Mouse (Mus musculus) limb, embryonic 14.5 days (tissue): Measurements from ENCODE around the gene Abhd17c. TPM values are rescaled to one million over a fixed set of nuclear protein-coding genes. Genes with fewer than 3 reads are reported as not detected.

Experiments
- ATAC-seq: fragments of 200-750 bp; cut with Nextera tagmentation; 2 replicates; pipeline ENCODE4 v1.8.0; 2017; ENCODE audit warnings: low read depth, moderate number of reproducible peaks, moderate TSS enrichment; ENCODE audit not compliant: low FRiP score
- DNase-seq: peaks from one replicate; pipeline ENCODE4 v3.0.0-alpha.2; 2015; ENCODE audit warnings: low spot score
- H3K27ac ChIP-seq: fragments of 300-500 bp; sonication (generic); replicated peaks from 2 replicates; pipeline ENCODE4 v1.5.1; 2014; ENCODE audit warnings: low read depth, mild to moderate bottlenecking, low read length, moderate library complexity, mixed read lengths
- H3K27me3 ChIP-seq: fragments of 300-500 bp; sonication (generic); 2 replicates; pipeline ENCODE4 v1.6.1; 2014; ENCODE audit warnings: low read length, mixed read lengths; ENCODE audit not compliant: control insufficient read depth, insufficient read depth
- H3K36me3 ChIP-seq: fragments of 300-500 bp; sonication (generic); 2 replicates; pipeline ENCODE4 v1.6.1; 2014; ENCODE audit warnings: mild to moderate bottlenecking, low read length, moderate library complexity, mixed read lengths; ENCODE audit not compliant: control insufficient read depth, insufficient read depth
- H3K4me1 ChIP-seq: fragments of 300-500 bp; sonication (generic); 2 replicates; pipeline ENCODE4 v1.6.1; 2014; ENCODE audit warnings: antibody characterized with exemption, low read length, mixed read lengths; ENCODE audit not compliant: control insufficient read depth, insufficient read depth
- H3K4me2 ChIP-seq: fragments of 300-500 bp; sonication (generic); replicated peaks from 2 replicates; pipeline ENCODE4 v1.6.1; 2014; ENCODE audit warnings: low read depth, mild to moderate bottlenecking, low read length, moderate library complexity; ENCODE audit not compliant: severe bottlenecking
- H3K4me3 ChIP-seq: fragments of 300-500 bp; sonication (generic); replicated peaks from 2 replicates; pipeline ENCODE4 v1.5.1; 2014; ENCODE audit warnings: low read length
- H3K9ac ChIP-seq: fragments of 300-500 bp; sonication (generic); 2 replicates; pipeline ENCODE4 v1.6.1; 2014; ENCODE audit warnings: mild to moderate bottlenecking, low read depth, low read length, moderate library complexity; ENCODE audit not compliant: severe bottlenecking
- H3K9me3 ChIP-seq: fragments of 300-500 bp; sonication (generic); 2 replicates; pipeline ENCODE4 v1.6.1; 2016; ENCODE audit warnings: low read length; ENCODE audit not compliant: control insufficient read depth
- POLR2A ChIP-seq: fragments of 200-500 bp; IDR thresholded peaks from 2 replicates; pipeline ENCODE4 v1.8.0; 2012; ENCODE audit warnings: inconsistent platforms, mild to moderate bottlenecking, moderate library complexity, borderline replicate concordance; ENCODE audit not compliant: insufficient read depth, insufficient read length; ENCODE audit errors: extremely low read depth
- WGBS: fragments of 180-500 bp; shearing (Covaris S2); extraction: QIAGEN DNeasy Blood & Tissue Kit; methylation state at CpG from one replicate; pipeline ENCODE4 v1.1.7; 2014; 5-methylcytosine and 5-hydroxymethylcytosine counted together
- polyA plus RNA-seq, 2 experiments: library from polyadenylated mRNA; depleted of rRNA in 1 of 2; stranded (reverse) in 1 of 2; unstranded in 1 of 2; fragments of >200 nt; fragmentation: Nextera tagmentation in 1 of 2; extraction: Ambion mirVana in 1 of 2; gene quantifications; 2 replicates each; pipeline versions ENCODE4 v1.2.1 to v1.2.3; 2012 to 2014

Abhd17c gene
- 41.5 and 56.8 TPM in 2 replicates for polyA plus RNA-seq (2012; rRNA removed)
- polyA plus RNA-seq (2014; fragmentation: Nextera tagmentation; extraction: Ambion mirVana): 45.6 and 53.1 TPM in 2 replicates

- peak; percentile 46 for DNase-seq
- ATAC-seq: peak; percentile 79
- Histone ChIP-seq H3K36me3 (no peaks in the 10 kb centered on the region), H3K27me3 (no peaks in the 10 kb centered on the region), H3K9me3 (no peaks in the 10 kb centered on the region), H3K4me3 (peak within 1 kb of the TSS; percentile 83), H3K4me1 (peaks cover 16% of the 10 kb centered on the region), H3K9ac (peak within 1 kb of the TSS; percentile 91), H3K4me2 (peak within 1 kb of the TSS; percentile 91), H3K27ac (peak within 1 kb of the TSS; percentile 87)
- TF ChIP-seq POLR2A: 0 out of 2 replicates have a peak, but pooled peaks have one; percentile 26
- 0% methylated on average over 54 of the region's 109 CpGs for WGBS
Observed at GRCm38 (mm10) chr7:84151001-84151959, at the start of gene Abhd17c. Abhd17c (minus strand) TSS chr7:84151893.

- 82% methylated on average over 6 of the region's 6 CpGs for WGBS
- no peak overlapping the region for H3K9ac ChIP-seq
- no peak for ATAC-seq
- no peaks in the 10 kb centered on the region for H3K36me3 ChIP-seq
- no peak overlapping the region for H3K4me2 ChIP-seq
- TF ChIP-seq POLR2A: no peak
- no peak overlapping the region for H3K4me3 ChIP-seq
- no peaks in the 10 kb centered on the region for H3K27me3 ChIP-seq
- H3K9me3 ChIP-seq: no peaks in the 10 kb centered on the region
- H3K4me1 ChIP-seq: no peaks in the 10 kb centered on the region
- no peak overlapping the region for H3K27ac ChIP-seq
- no peak for DNase-seq
Observed at GRCm38 (mm10) chr7:84197208-84197860, 45.6 kb upstream of the Abhd17c start.

DNA sequence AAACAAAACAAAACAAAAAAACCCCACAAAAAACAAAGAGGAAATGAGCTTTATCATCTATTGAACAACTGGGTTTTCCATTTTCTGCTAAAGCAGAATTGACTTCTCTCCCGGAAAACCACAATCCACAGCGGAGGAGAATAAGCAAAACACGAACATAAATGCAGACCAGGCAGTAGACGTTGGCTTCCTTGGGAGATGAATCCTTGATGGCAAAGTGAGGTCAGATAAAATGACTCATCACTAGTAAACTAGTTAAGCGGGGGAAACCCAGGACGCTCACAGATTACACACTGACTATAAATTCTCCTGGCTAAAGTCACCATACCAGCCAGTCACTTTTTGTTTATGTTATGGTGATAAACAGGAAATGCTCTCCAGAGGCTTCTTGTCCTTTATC, 44.5 kb upstream of the Abhd17c start:
- no peak overlapping the region for H3K4me3 ChIP-seq
- ATAC-seq (no peak), DNase-seq (no peak)
- H3K4me2 ChIP-seq: no peak overlapping the region
- no peaks in the 10 kb centered on the region for H3K36me3 ChIP-seq
- no peak overlapping the region for H3K9ac ChIP-seq
- H3K27me3 ChIP-seq: no peaks in the 10 kb centered on the region
- H3K27ac ChIP-seq: no peak overlapping the region
- WGBS: 75% methylated on average over 6 of the region's 6 CpGs
- no peaks in the 10 kb centered on the region for H3K9me3 ChIP-seq
- TF ChIP-seq POLR2A: no peak
- no peaks in the 10 kb centered on the region for H3K4me1 ChIP-seq

GRCm38 (mm10) chr7:84192256-84192655, 40.6 kb upstream of the Abhd17c start:
- WGBS: 89% methylated on average over 3 of the region's 3 CpGs
- TF ChIP-seq POLR2A: no peak
- Histone ChIP-seq H3K4me2 (no peak overlapping the region), H3K9me3 (no peaks in the 10 kb centered on the region), H3K4me1 (no peaks in the 10 kb centered on the region), H3K27ac (no peak overlapping the region), H3K9ac (no peak overlapping the region), H3K27me3 (no peaks in the 10 kb centered on the region), H3K4me3 (no peak overlapping the region), H3K36me3 (no peaks in the 10 kb centered on the region)
- no peak for DNase-seq
- ATAC-seq: no peak

DNA sequence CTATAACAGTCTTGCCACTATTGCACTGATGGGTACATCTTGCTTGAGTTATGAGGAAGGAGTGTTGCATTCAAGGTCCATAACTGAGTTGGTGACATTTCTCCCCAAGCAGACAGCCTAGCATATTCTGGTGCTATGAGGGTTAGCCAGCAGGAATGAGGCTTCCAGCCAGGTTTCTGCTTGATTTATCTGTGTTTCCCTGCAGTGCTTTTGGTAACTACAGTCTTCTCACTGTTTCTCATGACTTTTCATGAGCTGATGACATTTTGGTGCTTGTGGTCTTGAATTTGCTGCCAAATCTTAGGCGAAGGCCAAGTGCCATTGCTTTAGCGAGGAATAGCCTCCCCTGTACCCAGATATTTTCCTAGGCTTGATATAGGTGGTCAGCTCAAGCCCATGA, 39.8 kb upstream of the Abhd17c start:
- 90% methylated on average over 2 of the region's 2 CpGs for WGBS
- ATAC-seq: no peak
- H3K27me3 ChIP-seq: no peaks in the 10 kb centered on the region
- H3K9ac ChIP-seq: no peak overlapping the region
- H3K27ac ChIP-seq: no peak overlapping the region
- no peaks in the 10 kb centered on the region for H3K9me3 ChIP-seq
- H3K4me2 ChIP-seq: no peak overlapping the region
- no peaks in the 10 kb centered on the region for H3K36me3 ChIP-seq
- H3K4me3 ChIP-seq: no peak overlapping the region
- H3K4me1 ChIP-seq: no peaks in the 10 kb centered on the region
- no peak for DNase-seq
- no peak for TF ChIP-seq POLR2A
